Mouse (Mus musculus) frontal cortex, adult (tissue): ENCODE data around the gene Mpl.

Experiments used
- ATAC-seq: cut with Nextera tagmentation; 2 replicates; pipeline ENCODE4 v1.9.2; 2017; ENCODE audit warnings: mild to moderate bottlenecking, moderate library complexity, mixed read lengths; ENCODE audit not compliant: low TSS enrichment

The Mpl gene

DNA sequence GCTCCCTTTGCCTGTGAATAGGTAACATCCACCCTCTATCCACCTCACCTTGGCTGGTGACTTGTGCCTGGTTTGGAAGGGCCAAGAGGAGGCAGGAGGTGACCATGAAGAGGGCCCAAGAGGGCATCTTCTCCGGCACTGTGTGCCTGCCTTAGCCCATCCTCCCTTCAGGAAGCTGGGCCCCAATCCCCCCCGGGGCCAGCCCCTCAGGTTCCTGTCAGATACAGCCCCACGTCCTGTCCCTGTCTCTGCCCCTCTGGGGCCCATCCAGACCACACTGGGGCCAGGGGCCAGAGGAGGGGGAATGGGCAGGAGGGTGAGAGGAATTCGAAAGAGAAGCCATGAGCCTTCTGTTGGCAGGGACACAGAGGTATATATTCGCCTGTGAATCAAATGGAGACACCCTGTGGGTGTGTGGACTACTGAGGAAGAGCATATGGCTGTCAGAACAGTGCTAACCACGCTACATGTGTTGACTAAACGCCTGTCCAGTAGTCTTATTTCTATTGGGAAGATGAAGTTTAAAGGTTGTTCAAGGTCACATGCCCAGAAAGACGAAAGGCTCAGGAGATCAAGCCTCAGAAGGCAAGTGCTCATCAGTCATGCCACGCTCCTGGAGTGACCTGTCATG, at the start of gene Mpl:
Gene Mpl (minus strand): TSS at position 169 of the 631 bp plus-strand sequence.
- peak; percentile 90 for ATAC-seq

- no peak for ATAC-seq
Observed at GRCm38 (mm10) chr4:118505551-118505950, 48.2 kb upstream of the Mpl start.

DNA sequence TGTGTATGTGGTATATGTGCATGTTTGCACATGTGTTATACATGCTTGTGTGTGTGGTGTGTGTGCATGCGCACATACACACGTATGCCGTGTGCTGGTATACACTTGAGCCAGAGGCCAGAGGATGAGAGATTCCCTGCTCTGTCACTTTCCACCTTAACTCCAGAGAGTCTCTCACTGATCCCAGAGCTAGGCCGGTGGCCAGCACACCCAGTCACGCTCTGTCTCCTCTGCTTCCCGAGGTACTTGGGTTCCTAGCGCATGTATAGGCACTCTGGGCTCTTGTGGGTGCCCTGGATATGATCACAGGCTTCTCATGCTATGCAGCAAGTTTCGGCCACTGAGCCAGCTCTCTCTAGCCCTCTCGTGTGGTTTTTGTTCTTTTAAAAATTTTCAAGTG, 43.5 kb upstream of the Mpl start:
- ATAC-seq = no peak

DNA sequence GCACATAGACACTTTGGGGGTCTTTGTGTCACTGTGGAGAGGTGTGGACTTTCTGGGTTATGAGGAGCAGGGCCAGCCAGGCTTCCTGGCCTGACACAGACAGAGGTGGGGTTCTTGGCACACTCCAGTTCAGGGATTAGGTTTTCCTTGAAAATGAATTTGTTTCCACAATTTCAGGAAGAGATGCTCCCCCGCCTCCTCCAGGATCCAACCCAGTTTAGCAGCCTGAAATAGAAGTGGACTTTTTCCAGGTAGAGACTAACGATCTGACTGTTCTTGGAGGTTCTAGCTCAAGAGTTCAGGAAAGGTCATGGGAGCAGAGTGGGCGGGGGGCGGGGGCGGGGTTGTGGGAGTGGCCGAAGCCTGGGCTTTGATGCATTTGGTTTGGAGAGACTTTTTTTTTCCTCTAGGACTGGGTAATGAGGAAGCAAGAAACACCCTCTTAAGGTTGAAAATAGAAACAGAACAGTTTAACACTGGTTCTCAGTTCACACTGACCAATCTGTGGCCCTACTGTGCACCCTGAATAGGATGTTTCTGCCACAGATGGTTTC, 42.9 kb upstream of the Mpl start:
- ATAC-seq = peak; percentile 55; the same call in 1 of the 2 replicates

DNA sequence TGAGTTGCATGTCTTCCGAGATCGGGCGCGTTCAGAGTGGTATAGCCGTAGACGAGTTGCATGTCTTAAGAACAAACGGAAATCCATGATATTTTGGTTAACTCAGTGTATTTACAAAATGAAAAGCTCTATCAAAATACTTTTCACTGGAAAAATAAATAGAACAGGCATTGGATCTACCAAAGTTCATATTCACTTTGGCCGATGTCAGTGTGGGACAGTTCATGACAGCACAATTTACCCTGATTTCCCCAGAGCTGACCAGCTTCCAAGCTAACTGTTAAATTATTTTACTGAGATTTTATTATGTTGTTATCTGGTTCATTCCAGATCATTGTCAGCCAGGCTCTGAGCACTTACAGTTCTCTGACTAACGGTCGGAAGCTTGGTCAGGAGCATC, 33.1 kb upstream of the Mpl start:
- ATAC-seq = no peak

GRCm38 (mm10) chr4:118489717-118490132, 32.4 kb upstream of the Mpl start, which contains the start of gene Tie1:
Gene Tie1 (minus strand): TSS chr4:118490061.
- no peak for ATAC-seq

- ATAC-seq = no peak
Observed at GRCm38 (mm10) chr4:118476773-118477530, 19.6 kb upstream of the Mpl start.

- ATAC-seq = no peak
Observed at GRCm38 (mm10) chr4:118472687-118473086, 15.4 kb upstream of the Mpl start.

DNA sequence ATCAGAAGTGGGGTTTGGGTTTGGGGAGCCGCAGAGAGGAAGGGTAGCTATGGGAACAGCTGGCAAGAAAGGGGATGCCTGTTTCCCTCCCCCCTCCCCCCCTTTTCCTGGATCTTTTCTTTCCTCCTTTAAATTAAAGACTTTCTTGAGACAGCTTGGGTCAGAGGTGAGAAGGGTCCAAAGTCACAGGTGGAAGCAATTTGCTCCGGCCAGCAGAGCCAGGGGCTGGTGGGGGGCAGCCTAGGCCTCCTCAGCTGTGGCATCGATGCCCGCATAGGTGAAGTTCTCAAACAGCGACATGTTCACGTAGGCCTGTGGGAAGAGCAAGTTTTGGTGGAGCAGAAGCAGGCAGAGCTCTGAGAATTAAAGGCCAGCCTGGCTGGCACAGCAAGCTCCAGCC, 14.0 kb upstream of the Mpl start:
- ATAC-seq = no peak

- ATAC-seq = no peak
Observed at GRCm38 (mm10) chr4:118465697-118466163, 8.4 kb upstream of the Mpl start.

- peak; percentile 72; the same call in 1 of the 2 replicates for ATAC-seq
Observed at GRCm38 (mm10) chr4:118464956-118465355, 7.6 kb upstream of the Mpl start.

GRCm38 (mm10) chr4:118446415-118447153, 10.7 kb downstream of the Mpl start:
- ATAC-seq = peak; percentile 38

GRCm38 (mm10) chr4:118445781-118446414, 11.4 kb downstream of the Mpl start:
- peak; percentile 45 for ATAC-seq

DNA sequence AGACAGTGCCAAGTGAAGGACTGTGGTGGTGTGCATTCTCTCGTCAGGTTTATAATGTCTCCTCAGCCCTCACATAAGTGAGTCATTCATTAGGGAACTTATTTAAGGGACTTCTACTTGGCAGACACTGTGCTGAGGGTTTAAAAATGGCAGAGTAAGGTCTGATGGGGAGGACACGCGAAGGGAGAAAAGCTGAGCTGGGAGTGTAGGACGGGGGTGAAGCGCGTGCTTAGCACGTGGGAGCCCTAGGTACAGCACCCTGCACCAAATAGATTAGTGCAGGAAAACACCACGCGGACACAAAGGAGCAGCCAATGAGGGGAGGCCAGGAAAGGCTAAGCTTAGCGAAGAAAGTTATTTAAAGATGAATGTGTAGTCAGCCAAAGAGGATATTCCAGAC, 12.2 kb downstream of the Mpl start:
- ATAC-seq = peak; percentile 73

GRCm38 (mm10) chr4:118437829-118438253, 19.5 kb downstream of the Mpl start:
- no peak for ATAC-seq

DNA sequence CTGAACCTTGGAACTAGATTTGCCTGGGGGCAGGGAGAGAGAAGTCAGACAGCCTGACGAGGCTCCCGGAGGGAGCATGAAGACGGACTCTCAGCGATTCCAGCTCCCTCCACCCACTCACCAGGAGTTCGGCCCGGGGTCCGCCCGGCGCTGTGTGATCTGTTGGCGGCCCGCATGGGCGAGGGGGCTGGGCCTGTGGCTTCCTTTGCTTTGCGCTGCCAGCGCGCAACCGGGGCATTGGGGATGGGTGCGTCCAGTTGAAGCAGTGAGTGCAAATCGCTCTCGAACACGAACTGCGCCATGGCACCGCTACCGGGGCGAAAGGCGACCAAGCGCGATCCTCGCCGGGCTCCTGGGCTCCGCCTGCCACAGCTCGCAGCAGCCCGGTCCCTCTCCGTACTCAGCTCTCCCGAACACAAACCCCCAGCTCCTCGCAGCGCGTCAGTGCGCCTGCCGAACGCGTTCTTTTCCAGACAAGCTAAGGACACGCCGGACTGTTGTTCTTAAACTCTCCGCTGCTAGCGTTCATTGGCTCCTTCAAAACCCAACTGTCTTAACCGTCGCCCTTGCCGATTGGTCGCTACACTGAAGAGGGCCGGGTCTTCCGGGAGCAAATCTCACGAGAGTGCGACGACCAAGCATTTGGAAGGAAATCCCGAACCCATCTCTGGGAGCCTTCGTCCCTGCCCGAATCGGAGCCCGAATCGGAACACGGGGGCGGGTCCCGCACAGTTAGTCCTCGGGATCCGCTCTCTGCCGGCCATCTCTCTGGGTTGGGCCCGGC, 20.3 kb downstream of the Mpl start, which contains the start of gene Cdc20:
Gene Cdc20 (minus strand): TSS at position 533 of the 784 bp plus-strand sequence.
- ATAC-seq = peak; percentile 98

GRCm38 (mm10) chr4:118432332-118432731, 25.0 kb downstream of the Mpl start:
- no peak for ATAC-seq

- no peak for ATAC-seq
Observed at GRCm38 (mm10) chr4:118429215-118429895, 28.0 kb downstream of the Mpl start.

DNA sequence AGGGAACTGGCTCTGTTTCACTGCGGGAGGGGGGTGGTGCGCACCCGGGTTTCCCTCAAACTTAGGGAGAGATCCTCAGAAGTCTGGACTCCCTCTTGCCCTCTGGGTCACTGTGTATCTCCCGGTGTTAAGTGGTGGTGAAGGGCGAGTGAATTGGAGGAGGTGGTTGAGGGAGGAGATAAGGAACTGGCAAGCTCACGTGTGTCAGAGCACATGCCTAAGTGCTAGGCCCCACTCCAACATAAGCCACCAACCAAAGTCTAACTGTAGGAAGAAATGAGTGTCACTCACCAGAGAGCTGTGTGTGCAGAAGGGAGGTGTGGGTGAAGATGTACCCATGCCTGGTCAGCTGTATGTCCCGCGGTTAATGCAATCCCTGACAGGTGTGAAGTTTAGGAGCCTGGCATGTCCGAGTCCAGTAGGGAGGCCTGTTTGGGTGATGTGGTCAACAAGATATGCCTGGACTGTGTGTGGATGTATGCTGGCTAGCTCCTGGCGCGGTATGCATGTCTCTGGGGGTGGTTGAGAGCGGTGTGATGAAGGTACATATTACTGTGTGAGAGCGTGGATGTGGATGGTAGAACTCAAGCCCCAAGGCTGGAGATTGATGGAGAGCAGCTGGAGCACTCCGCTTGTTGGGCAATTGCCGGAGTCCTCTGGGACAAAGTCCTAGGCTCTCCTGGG, 28.6 kb downstream of the Mpl start:
- no peak for ATAC-seq
